Mouse (Mus musculus): ENCODE measurements around the gene Rtca.

Rtca gene

DNA sequence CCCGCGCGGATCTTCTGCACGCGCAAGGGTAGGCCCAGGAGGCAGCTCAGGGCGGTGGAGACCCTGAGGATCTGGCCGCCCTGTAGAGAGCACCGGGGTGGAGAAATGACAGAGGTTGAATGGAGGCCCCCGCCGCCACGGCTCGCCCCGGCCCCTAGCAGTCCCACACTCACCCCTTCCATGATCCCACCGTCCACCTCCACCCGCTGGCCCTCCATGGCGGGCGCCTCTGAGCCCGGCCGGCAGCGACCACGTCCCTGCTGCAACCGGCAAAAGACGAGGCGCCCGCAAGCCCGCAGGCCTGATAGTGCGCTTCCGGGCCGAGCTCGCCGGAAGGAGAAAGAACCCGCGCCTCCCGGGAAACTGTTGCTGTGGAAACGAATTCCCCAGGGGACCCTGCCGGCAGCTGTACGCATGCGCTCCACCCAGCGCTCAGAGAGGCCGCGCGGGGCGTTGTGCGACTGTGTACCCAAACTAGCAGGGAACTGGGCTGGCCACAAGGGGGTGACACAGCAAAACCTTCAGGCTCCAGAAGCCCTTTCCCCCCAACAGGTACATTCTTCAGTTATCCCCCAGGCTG, at the start of gene Rtca:
Gene Rtca (minus strand): TSS at position 437 of the 580 bp plus-strand sequence.
- in situ Hi-C loops (cut with MboI, MseI): loop anchor here (25.0 kb wide), 1 partner anchor 496 kb away; the partner anchor contains the start of genes Extl2 and Slc30a7

DNA sequence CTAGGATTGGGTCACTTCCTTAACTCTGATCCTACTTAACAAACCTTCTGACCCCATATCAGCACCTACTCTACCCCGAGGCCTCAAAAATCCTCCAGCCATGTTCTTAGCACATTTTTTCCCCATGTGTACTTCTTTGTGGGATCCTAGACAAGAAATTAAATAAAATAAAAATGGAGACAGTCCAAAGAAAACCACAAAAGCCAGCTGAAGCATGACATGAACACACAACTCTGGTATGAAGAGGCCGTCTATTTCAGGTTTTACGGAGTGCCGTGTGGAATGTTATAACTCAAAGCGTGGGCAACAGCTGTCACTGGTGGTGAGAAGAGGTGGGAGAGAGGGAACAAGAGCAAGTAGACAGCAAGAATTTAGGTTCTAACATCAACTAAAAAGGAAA, 43.4 kb upstream of the Rtca start:
- in situ Hi-C loops (cut with MboI, MseI): no loop called here

DNA sequence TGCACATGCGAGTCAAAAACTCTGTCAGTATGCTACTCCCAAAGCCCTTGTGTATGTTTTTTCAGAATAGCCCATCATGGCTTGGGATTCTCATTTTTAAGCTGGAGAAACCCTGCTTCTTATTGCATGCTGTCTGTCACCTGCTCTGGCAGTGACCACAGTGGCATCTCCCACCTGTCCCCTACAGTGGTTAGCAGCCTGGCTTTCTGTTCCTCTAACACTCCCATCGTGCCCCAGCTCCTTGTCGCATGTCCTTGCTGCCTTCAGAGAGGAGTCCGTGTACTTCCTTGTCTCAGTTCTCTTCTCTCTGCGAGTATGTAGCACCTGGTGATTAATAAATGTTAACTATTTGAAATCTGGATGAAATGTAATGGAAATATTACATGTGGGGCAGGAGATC, 39.4 kb upstream of the Rtca start:
- in situ Hi-C loops (cut with MboI, MseI): no loop called here

GRCm38 (mm10) chr3:116542532-116542931, 34.5 kb upstream of the Rtca start:
- in situ Hi-C loops (cut with MboI, MseI): no loop called here

- in situ Hi-C loops (cut with MboI, MseI): no loop called here
These were observed 34.1 kb upstream of the Rtca start for GRCm38 (mm10) chr3:116542070-116542469.

- in situ Hi-C loops (cut with MboI, MseI): loop anchor here (5.0 kb wide), 1 partner anchor 35 kb away; no protein-coding TSS in a partner anchor
These were observed 29.2 kb upstream of the Rtca start for GRCm38 (mm10) chr3:116537200-116537573.

- in situ Hi-C loops (cut with MboI, MseI): loop anchor here (5.0 kb wide), 1 partner anchor 36 kb away; no protein-coding TSS in a partner anchor
These were observed 28.6 kb upstream of the Rtca start for GRCm38 (mm10) chr3:116536428-116537199.

GRCm38 (mm10) chr3:116530826-116531225, 22.8 kb upstream of the Rtca start:
- in situ Hi-C loops (cut with MboI, MseI): no loop called here

- in situ Hi-C loops (cut with MboI, MseI): no loop called here
These were observed 21.7 kb upstream of the Rtca start for GRCm38 (mm10) chr3:116529741-116530140.

DNA sequence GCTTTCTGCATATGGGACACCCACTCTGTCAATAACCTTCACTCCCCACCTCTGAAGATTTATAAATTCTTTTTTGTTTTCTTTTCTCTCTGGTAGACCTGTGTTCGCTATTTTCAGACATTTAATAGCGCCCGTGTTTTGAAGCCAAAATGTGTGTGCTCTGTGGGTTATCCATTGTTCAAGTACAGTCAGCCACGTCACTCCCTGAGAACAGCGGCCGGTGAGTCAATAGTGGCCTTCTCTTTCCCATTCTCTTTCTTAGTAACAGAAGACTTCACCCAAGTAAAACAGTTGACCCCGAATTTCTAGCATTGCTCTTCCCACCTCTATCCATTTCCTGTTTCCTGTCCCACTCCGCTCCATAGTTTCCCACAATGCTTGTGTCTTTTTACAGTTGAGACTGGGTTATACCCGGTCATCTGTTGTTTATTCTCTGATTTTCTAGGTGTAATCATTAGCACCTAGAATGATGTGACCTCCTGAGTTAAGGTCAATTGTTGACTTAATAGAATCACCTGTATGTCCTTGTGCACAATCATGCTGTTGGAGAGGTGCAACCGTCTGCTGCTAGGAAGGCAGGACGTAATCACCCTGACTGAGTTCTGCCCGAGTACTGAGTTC, 12.2 kb upstream of the Rtca start:
- in situ Hi-C loops (cut with MboI, MseI): loop anchor here (25.0 kb wide), 1 partner anchor 508 kb away; the partner anchor contains the start of genes Extl2 and Slc30a7

- in situ Hi-C loops (cut with MboI, MseI): loop anchor here (10.0 to 25.0 kb wide), 2 partner anchors 242 to 501 kb away; partner anchors contain the start of genes Extl2 and Slc30a7
These were observed 5.1 kb upstream of the Rtca start, which contains the start of gene Dbt for GRCm38 (mm10) chr3:116512904-116513716. Gene Dbt (plus strand): TSS chr3:116513070.

- in situ Hi-C loops (cut with MboI, MseI): loop anchor here (10.0 to 25.0 kb wide), 2 partner anchors 242 to 500 kb away; partner anchors contain the start of genes Extl2 and Slc30a7
These were observed 4.3 kb upstream of the Rtca start for GRCm38 (mm10) chr3:116512151-116512903.

GRCm38 (mm10) chr3:116495671-116496070, 12.3 kb downstream of the Rtca start:
- in situ Hi-C loops (cut with MboI, MseI): loop anchor here (5.0 kb wide), 1 partner anchor 153 kb away; no protein-coding TSS in a partner anchor

DNA sequence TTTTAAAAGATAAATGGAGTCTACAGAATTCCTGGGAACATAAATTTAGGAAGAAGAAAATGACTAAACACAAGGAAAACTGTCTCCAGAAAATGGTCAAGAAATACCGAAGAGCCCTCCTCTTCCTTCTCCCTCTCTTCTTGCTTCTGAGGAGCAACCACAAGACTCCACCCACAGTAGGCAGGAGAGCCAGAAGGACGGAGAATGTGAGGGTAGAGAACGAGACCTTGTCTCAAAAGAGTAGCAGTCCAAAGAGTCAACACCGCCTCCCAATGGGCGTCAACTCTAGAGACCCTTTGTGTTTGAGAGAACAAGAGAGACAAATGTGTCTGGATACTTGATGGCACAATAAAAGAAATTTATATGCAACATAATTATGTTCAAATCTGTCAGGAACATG, 14.3 kb downstream of the Rtca start:
- in situ Hi-C loops (cut with MboI, MseI): no loop called here

DNA sequence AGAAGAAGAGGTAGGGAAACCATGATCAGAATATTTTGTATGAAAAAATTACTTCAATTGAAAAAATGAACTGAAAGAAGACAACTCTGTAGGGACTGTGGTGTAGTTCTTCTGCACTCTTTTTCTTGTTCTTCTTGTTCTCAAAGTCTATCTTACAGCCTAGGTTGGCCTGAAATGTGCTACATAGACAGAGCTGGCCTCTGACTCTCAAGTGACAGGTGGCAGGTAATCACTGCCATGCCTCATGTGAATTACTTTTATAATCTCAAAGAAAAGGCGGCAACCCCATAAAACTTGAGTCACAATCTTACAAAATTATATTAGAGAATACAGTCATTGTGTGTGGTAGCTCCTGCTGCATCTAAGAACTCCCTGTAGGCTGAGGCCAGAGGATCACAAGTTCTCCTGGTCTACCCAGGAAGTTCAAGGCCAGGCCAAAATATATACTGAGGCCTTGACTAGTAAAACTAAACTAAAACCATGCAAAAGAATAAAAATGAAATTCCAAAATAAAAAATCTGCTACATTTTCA, 16.0 kb downstream of the Rtca start:
- in situ Hi-C loops (cut with MboI, MseI): no loop called here

DNA sequence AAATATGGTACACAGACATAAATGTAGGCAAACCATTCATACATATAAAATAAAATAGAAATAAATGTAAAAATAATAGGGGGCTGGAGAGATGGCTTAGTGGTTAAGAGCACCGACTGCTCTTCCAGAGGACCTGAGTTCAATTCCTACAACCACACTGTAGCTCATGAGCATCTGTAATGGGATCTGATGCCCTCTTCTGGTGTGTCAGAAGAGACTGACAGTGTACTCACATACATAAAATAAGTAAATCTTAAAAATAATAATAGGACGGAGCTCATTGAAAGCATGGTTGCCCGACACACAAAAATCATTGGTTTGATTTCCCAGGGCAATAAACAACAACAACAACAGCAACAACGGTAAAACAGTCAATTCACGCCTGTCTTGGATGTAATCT, 17.1 kb downstream of the Rtca start:
- in situ Hi-C loops (cut with MboI, MseI): no loop called here

DNA sequence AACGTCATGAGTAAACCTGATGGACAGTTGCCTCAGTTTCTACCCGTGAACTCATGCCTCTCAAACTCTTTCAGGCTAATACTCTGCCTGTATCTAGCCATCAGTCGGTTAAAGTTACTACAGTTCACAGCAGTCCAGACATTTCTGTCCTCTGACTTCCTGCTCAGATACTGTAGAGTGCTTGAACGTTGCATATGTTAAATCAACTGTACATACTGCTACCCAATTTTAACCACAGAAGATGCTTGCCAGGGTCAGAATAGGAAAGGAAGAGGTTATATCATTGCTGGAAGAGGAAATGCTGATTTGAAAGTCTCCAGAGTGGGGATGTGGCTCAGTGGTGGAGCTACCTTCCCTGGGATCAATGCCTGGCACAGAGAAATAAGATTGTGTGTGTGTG, 24.7 kb downstream of the Rtca start:
- in situ Hi-C loops (cut with MboI, MseI): no loop called here

- in situ Hi-C loops (cut with MboI, MseI): no loop called here
These were observed 25.3 kb downstream of the Rtca start for GRCm38 (mm10) chr3:116482724-116483123.

DNA sequence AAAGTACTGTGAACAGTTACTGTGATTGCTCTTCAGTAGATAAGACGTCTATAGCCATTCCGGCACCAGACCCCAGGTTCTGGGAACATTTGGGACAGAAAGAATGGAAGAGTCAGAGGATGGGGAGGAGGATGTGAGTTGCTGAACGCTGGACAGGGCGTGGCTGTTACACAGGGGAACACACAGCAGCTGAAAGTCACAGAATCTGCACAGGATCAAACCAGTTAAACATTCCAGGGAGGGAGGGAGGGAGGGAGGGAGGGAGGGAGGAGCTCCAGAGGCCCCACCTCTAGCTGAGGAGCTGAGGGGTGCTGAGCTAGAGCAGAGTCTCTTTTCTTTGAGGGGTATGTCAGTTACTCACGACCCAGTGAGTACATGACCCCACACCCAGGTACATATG, 27.1 kb downstream of the Rtca start:
- in situ Hi-C loops (cut with MboI, MseI): no loop called here

- in situ Hi-C loops (cut with MboI, MseI): no loop called here
These were observed 27.9 kb downstream of the Rtca start for GRCm38 (mm10) chr3:116480119-116480518.
